ENCODE assay signal across 15 mouse cellular contexts in the genomic region with DNA sequence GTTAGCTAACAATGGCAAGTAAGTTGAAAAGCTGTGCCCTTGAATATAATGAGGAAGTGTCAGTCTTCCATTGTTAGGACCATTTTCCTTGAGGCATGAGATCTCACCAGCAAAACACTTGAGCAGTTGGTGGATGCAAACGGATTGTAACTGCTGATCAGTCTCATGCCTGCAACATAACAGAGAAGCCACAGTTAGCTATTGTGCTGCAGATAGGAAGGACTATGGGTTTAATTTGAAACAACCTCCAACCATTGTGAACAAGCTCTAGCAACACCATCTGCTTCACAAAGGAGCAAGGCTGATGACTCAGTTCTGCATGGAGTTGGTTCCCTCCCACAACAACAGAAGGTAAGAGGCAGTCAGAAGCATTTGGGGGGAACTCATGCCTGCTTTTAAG.
DNase-seq lines count a peak whose midpoint lies in the region; ATAC-seq lines count a peak whose summit lies in the region.
"Had no signal": no experiment of that assay in that cellular context is flagged by ENCODE, and none has a peak within 500 bp of the region (broad histone marks: within the 10 kb centered on the region; RNA-seq: fewer than 3 reads in every experiment).

No protein-coding gene starts in this region.

- 8% methylated on average over 1 of the region's 1 CpGs for WGBS in midbrain, embryonic 10.5 days
- 7% methylated on average over 1 of the region's 1 CpGs for WGBS in midbrain, embryonic 13.5 days

- H3K27ac ChIP-seq in midbrain, embryonic 10.5 days (replicated peaks), result peak overlapping the region; percentile 39; the same call in 1 of the 2 replicates
- no peak overlapping the region for H3K27ac ChIP-seq in midbrain, embryonic 13.5 days
- H3K27ac ChIP-seq: embryonic facial prominence, embryonic 13.5 days; heart, embryonic 13.5 days; hindbrain, embryonic 14.5 days; kidney, embryonic 15.5 days; limb, embryonic 13.5 days had no signal

- no peaks in the 10 kb centered on the region for H3K27me3 ChIP-seq in midbrain, embryonic 10.5 days (ENCODE audit: low read depth, poor library complexity, severe bottlenecking)
- no peaks in the 10 kb centered on the region for H3K27me3 ChIP-seq in midbrain, embryonic 13.5 days
- H3K27me3 ChIP-seq: embryonic facial prominence, embryonic 13.5 days; heart, embryonic 13.5 days; kidney, embryonic 15.5 days; limb, embryonic 13.5 days; megakaryocyte, embryonic 14.5 days had no signal

- no peak for DNase-seq in midbrain, embryonic 10.5 days (ENCODE audit: low spot score)
- peak; percentile 59 for DNase-seq in brain, embryonic 18.5 days (ENCODE audit: low read depth, low spot score)
- peak; percentile 21 to 77 for DNase-seq in layer of hippocampus, postnatal 14 days (ENCODE audit: low spot score in 2 of 2)
- peak; percentile 95 for DNase-seq in telencephalon, adult 2 months (ENCODE audit: low read depth, low spot score)
- DNase-seq in kidney, adult 18-20 months, result no peak
- DNase-seq in heart, adult 18-20 months, result no peak
- DNase-seq: lung, embryonic 14.5 days; thymus, postnatal 14 days had no signal

- H3K4me1 ChIP-seq in midbrain, embryonic 10.5 days, result no peaks in the 10 kb centered on the region
- 0 out of 2 replicates have a peak, but pooled peaks cover 3% of the 10 kb centered on the region for H3K4me1 ChIP-seq in midbrain, embryonic 13.5 days (replicated peaks)
- H3K4me1 ChIP-seq: embryonic facial prominence, embryonic 13.5 days; heart, embryonic 13.5 days; kidney, embryonic 15.5 days; limb, embryonic 13.5 days; megakaryocyte, embryonic 14.5 days had no signal

- no peak overlapping the region for H3K9ac ChIP-seq in midbrain, embryonic 13.5 days (replicated peaks)
- H3K9ac ChIP-seq: embryonic facial prominence, embryonic 13.5 days; heart, embryonic 13.5 days; hindbrain, embryonic 14.5 days; kidney, embryonic 15.5 days; limb, embryonic 13.5 days; lung, embryonic 14.5 days had no signal

- H3K9me3 ChIP-seq in midbrain, embryonic 10.5 days (replicated peaks), result no peaks in the 10 kb centered on the region
- H3K9me3 ChIP-seq in midbrain, embryonic 13.5 days, result no peaks in the 10 kb centered on the region
- H3K9me3 ChIP-seq: embryonic facial prominence, embryonic 13.5 days; heart, embryonic 13.5 days; kidney, embryonic 15.5 days; limb, embryonic 13.5 days; megakaryocyte, embryonic 14.5 days had no signal

- H3K4me3 ChIP-seq in midbrain, embryonic 10.5 days, result no peak overlapping the region
- no peak overlapping the region for H3K4me3 ChIP-seq in midbrain, embryonic 13.5 days (replicated peaks)
- H3K4me3 ChIP-seq: embryonic facial prominence, embryonic 13.5 days; heart, embryonic 13.5 days; kidney, embryonic 15.5 days; limb, embryonic 13.5 days; megakaryocyte, embryonic 14.5 days had no signal

- no peaks in the 10 kb centered on the region for H3K36me3 ChIP-seq in midbrain, embryonic 10.5 days
- H3K36me3 ChIP-seq in midbrain, embryonic 13.5 days, result no peaks in the 10 kb centered on the region
- H3K36me3 ChIP-seq: embryonic facial prominence, embryonic 13.5 days; heart, embryonic 13.5 days; kidney, embryonic 15.5 days; limb, embryonic 13.5 days had no signal

- no peak for ATAC-seq in midbrain, embryonic 13.5 days

- H3K4me2 ChIP-seq in midbrain, embryonic 13.5 days (replicated peaks), result no peak overlapping the region
- H3K4me2 ChIP-seq: embryonic facial prominence, embryonic 13.5 days; heart, embryonic 13.5 days; hindbrain, embryonic 14.5 days; kidney, embryonic 15.5 days; limb, embryonic 13.5 days; lung, embryonic 14.5 days had no signal

Comparison
In these comparisons a context has a peak if more than half of its experiments do, and no peak if none do; other contexts are left out.
1. DNase-seq: peak in brain, embryonic 18.5 days (single experiment), layer of hippocampus, postnatal 14 days (2 of 2) and telencephalon, adult 2 months (single experiment); none in midbrain, embryonic 10.5 days (single experiment), kidney, adult 18-20 months (single experiment) and heart, adult 18-20 months (0 of 2).